Mouse (Mus musculus): ENCODE measurements around the gene Fam129a.
"Not testable (repeated sequence)": the region's sequence is repeated elsewhere in the genome, so short reads cannot be mapped to it uniquely, and the experiment has no call there.

The Fam129a gene

GRCm38 (mm10) chr1:151667351-151668074 is 96.5 kb downstream of the Fam129a start:
- no peak for DNase-seq

DNA sequence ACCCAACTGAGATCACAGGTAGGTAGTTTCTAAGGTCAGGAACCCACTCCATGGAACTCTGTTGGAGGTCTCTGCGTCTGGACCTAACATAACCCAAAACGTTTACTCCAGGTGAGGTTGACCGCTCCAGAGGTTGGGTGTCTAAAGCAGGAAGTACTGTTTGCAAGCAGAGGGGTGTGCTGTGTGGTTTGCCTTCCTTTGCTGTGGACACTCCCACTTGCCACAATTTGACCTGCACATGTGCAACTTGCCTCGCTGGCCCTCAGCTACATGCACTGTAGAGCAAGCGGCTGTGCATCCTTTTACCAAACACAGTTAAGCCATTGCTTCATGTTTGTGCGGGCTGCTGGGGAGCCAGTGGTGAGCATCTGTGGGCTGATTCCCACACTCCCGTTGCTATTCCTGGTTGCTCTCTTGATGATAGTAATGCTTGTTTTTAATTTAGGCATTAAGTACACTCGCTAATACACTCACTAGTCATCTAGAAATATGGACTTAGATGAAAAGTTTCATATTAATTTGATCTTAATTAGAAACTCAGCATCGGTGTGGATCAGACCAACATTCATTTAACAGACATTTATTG is 99.1 kb downstream of the Fam129a start:
- no peak for DNase-seq

DNA sequence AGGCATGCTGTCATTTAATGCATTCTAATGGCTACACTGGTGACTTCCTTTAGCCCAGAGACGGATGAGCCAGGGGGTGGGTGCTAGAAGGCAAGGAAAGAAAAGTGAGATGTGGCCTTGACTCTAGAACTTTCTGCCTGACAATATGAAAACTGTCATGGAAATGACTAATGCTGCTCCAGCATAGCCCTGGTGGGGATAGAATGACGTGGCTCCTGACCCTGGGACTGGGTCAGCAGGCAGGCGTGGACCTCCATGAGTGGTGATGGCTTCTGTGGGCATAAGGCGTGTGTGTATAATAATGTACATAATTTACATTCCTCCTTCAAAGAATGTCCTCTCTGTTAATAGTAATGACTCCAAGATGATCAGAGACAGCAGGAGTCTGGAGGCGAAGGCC is 104.7 kb downstream of the Fam129a start:
- no peak for DNase-seq

DNA sequence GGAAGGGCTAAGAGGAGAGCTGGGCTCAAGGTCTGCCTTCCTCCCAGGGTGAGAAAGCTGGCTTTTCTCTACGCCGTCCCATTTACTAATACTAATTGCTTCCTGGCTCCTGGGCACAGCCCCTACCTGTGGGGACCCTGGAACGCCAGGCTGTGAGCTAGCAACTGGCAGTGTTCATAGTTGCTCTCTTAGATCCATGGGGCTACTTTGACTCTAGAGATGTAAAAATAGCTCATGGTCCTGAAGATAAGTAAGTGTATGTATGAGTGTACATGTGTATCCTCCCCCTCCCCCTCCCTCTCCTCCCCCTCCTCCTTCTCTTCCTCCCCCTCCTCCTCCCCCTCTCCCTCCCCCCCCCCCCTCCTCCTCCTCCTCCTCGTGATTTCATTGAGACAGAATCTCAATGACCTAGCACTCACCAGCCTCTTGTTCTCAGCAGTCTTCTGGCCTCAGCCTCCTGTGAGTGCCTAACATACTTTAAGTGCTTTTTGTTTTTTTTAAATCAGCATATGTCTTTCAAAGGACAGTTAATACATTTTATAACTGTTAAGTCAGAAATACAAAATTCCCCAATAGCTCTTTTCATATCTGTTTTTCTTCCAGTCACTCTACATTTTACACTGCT is 106.3 kb downstream of the Fam129a start:
- no peak for DNase-seq

DNA sequence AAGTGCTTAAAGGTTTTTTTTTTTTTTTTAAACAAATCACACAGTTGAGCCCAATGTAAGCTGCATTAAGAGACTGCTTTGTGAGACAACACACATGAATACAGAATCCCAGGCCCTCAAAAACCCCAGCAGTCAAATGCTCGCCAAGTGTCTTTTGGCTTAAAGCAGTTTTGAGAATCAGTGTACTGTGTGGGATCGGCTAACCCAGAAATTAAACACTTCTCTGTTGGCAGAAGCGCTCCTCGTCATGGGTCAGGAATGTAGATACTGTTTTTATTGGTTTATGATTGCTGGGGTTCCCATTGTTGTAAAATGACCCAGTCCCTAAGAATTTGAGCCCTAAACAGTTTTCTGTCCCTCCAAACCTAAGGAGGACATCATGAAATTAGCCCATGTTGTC is 107.0 kb downstream of the Fam129a start:
- DNase-seq, result no peak

DNA sequence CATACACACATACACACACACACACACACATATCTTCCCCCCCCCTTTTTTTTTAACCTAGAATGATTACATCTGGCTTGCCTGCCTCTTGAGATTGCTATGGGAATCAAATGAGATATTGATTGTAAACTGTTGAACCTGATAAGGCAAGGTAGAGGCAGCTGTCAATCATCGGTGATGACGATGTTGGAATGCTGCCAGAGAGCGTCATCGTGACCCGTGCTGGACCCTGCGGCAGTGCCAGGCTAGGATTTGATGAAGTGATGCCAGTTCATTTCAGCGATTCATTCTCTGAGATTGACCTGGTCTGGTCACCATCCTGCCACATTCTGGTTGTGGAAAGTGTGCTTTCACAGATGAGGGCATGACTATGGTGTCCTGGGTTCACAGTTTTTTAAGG is 108.2 kb downstream of the Fam129a start:
- no peak for DNase-seq

- DNase-seq, result no peak
Observed at GRCm38 (mm10) chr1:151679883-151680613, 109.1 kb downstream of the Fam129a start.

- no peak for DNase-seq
Observed at GRCm38 (mm10) chr1:151680971-151681370, 110.0 kb downstream of the Fam129a start.

- no peak for DNase-seq
Observed at GRCm38 (mm10) chr1:151682896-151683295, 111.9 kb downstream of the Fam129a start.

GRCm38 (mm10) chr1:151684451-151684892 is 113.5 kb downstream of the Fam129a start:
- DNase-seq, result no peak

DNA sequence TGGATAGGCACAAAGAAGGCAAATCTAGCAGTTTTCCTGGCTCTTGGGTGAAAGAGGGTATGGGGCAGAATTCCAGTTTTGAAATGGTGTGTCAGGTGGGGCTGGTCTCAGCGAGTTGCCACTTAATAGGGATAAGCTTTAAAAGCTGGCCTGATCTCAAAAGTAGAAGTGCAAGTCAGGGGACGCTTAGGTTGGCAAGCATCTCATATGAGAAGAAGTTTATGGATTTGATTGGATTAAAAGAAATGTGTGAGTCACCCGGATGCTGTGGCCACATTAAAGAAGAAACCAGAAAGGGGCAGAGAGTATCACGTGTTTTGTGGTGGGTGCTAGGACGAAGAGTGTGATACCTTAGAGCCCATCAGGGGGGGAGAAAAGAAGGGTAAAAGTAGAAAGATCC is 114.0 kb downstream of the Fam129a start:
- DNase-seq, result no peak

GRCm38 (mm10) chr1:151685666-151686309 is 114.8 kb downstream of the Fam129a start:
- DNase-seq, result no peak

GRCm38 (mm10) chr1:151686696-151687095 is 115.7 kb downstream of the Fam129a start:
- no peak for DNase-seq

- no peak for DNase-seq
Observed at GRCm38 (mm10) chr1:151689032-151689431, 118.0 kb downstream of the Fam129a start.

GRCm38 (mm10) chr1:151689561-151689960 is 118.6 kb downstream of the Fam129a start:
- DNase-seq, result no peak

GRCm38 (mm10) chr1:151690061-151690460 is 119.1 kb downstream of the Fam129a start:
- DNase-seq, result no peak

DNA sequence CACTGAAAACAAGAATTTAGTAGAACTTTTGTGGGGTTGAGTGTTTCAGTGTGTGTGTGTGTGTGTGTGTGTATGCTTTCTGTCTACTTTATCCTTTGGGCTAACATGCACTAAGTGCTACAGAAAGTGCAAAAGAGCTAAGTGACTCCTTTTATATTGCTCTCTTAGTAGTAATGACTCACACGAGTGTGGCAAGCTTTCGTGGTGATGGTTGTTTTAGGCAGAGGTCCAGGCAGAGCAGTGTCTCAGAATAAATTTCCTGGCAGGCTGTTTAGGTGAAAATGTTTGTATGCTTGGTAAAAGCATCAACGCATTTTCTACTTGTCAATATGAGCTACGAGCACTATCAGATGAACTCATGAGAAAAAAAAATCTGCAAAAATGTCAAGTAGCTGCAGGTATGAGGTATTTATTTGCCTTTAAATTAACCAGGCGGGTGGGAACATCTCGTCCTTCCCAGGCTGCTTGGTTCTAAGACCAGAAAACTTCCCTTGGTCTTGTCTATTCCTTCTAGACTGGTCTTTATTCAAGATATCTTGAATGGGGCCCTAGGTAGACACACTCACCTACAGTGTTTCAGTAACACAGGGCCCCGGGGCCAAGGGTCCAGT is 119.7 kb downstream of the Fam129a start:
- no peak for DNase-seq

DNA sequence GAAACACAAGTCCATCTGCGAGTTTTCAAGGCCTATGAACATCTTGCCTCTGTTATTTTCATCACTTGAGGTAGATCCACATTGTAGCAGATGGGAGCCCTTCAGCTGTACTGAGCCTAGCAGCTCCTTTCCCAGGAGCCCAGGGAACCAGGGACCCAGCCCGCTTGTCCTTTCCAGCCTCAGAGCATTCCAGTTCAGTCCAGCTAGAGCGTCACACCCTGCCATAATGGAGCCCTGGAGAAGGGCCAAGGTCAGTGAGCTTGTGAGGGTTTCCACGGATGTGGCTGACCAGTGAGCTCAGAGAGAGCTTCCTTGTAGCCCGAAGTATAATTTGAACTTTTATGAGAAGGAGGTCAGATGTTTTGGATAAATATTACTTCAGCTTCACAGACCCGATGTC is 121.9 kb downstream of the Fam129a start:
- DNase-seq, result not testable (repeated sequence)

DNA sequence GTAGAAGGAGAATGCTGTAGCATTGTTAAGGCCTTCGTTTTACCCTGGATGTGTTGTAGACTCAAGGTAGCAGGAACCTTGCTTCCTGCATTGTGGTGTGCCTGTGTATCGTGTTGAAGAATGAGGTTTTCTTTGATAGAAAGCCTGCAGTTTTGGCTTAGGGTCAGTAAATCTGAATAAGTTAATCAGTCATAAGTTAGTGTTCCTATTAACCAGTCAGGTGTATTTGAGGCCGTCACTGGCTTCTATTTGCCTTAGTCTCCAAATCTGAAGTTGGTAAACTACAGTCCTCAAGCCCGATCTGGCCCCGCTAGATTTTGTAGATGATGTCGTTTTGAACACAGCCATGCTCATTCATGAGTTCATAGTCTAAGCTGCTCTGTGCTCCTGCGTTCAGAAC is 125.8 kb downstream of the Fam129a start:
- no peak for DNase-seq

DNA sequence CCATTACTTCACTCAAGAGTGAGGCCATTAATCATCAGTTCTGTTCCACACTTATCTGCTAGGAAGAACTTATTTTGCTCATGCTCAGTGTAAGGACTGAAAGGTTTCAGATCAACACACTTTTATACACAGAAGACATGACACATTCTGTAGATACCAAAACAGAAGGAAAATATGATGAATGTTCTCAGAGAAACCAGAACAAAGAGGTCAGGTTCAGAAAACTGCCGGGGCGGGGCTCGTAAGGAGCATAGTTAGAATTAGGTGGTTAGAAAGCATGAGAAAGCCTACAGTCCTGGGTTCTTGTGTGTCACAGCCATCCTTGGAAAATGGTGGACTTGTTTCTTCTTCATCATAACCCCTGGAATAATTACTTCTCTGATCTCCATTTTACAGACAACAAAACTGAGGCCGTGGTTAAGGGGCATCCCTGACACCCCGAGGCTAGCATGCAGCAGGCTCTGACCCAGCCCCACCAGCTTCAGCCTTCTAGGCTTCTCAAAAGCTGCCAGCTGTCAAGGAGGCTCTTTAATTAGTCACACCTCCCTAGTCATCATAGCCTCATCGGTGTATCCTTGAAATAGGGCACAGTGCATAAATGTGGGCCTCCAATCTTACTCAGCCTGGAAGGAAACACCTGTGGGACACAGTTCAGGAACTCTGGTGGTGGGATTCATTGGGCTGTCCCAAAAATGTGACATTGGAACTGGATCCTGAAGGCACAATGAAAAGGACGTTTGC is 127.1 kb downstream of the Fam129a start:
- DNase-seq, result no peak

DNA sequence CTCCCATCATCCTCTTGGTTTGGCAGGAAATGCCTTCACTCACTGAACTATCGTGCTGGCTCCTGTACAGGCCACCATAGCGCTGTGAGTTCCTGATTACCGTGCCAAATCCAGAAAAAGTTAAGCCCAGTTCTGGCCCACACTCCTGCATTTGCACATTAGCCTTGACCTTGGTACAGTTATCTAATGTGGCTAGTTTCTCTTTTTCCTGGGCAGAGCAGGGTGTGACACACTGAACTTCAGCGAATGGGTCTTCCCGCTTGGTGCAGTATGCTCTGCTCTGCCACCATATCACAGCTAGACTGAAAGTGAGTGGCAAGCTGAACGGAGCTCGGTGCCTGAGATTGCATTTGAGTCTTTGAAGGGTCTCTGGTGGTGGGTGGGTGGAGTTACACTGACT is 128.4 kb downstream of the Fam129a start:
- no peak for DNase-seq

DNA sequence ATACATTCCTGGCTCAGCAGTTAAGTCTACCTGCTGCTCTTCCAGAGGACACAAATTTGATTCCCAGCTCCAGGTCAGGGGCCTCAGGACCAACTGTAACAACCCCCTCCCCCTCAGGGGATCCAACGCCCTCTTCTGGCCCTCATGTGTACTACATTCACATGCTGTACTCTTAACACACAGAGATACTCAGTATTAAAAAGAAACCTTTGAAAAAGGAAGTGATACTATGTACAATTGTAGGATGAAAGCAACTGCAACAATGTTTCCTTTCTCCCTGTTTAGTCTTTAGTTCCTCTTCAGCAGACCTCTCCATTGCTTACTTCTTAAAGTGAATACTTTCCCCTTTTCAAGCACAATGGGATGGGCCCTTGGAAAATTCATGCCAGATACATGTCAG is 131.8 kb downstream of the Fam129a start:
- DNase-seq, result no peak
